Mouse (Mus musculus) adrenal gland, postnatal 36 days (tissue): ENCODE data around the gene Lyrm9. TPM values are rescaled to one million over a fixed set of nuclear protein-coding genes. Genes with fewer than 3 reads are reported as not detected.
"Not testable (repeated sequence)": the region's sequence is repeated elsewhere in the genome, so short reads cannot be mapped to it uniquely, and the experiment has no call there.

Experiments used
- DNase-seq, 2 experiments: peaks; one replicate each; pipeline ENCODE4 v3.0.0; 2021; ENCODE audit warnings: mixed read lengths in 1 of 2
- total RNA-seq, 2 experiments: library from RNA; stranded (reverse); gene quantifications; 2 replicates each; pipeline ENCODE4 v1.2.3; 2021

Gene Lyrm9
- total RNA-seq, 2 experiments from 2014 or later, result 36.7 to 55.7 TPM

DNA sequence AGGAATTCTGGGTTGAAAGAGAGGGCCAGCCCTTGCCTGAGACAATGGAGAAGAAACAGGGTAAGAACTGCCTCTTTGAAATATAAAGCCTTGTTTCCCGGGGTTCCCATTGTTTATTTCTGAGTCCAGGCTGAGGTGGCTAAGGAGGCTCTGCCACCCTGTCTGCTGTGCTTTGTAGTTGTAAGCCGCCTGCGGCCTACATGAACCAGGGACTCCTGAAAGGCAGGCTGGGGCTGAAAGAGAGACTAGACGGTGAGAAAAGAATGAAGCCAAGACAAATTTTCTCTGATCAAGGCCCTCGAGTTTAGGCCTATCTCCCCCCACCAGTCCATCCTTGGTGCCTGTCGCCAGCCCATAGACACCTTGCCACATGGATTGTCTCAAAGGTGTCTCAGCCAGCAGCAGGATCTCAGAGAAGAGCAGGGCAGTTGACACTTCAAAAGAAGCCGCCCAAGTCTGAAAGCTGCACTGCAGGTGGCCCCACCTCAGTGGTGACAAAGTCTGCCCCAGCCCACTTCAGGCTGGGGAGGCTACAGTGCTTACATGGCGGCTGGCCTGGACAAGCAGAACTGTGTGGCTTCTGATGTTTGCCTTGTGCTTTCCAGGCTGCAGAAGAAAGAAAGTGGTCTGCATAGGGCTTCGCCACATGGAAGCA is 25.0 kb downstream of the Lyrm9 start:
- no peak for DNase-seq

DNA sequence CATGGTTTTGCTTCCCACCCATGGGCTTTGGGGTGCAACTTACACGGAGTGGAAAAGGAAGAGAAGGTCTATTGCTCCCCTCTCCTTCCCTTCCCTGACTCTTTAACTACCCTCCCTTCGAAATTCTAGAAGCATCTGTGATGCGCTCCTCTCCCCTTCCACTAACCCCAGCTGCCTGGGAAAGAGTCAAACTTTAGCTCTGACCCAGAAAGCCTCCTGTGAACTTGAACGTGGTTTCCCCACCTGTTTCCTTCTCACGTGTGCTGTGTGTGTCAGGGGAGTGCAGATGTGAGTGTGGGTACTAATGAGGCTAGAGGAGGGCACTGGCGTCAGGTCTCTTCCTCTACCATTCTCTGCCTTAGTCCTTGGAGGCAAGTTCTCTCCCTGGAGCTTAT is 25.5 kb downstream of the Lyrm9 start:
- no peak for DNase-seq

- no peak for DNase-seq
These were observed 26.1 kb downstream of the Lyrm9 start for GRCm38 (mm10) chr11:78852529-78852928.

GRCm38 (mm10) chr11:78856310-78856709 is 29.9 kb downstream of the Lyrm9 start:
- peak; percentile 89 to 91 for DNase-seq

DNA sequence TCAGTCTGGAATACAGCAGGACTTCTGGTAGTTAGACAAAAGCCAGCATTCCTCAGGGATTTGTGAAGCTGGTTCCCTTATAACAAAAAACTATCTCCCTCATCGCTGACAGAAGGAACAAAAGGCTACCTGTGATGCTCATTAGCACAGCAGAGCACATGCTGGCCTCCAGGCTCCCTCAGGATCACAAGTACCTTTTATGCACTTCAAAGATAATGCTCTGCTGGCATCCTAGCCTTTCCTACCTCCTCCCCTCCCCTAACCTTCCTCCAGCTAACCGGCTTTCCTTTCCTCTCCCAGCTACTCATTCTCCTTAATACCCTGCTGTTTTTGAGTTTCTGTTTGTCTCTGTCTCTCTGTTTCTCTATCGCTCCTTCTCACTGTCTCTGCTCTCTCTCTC is 31.2 kb downstream of the Lyrm9 start:
- DNase-seq, result no peak

GRCm38 (mm10) chr11:78863898-78864297 is 37.5 kb downstream of the Lyrm9 start:
- DNase-seq, result no peak

GRCm38 (mm10) chr11:78864567-78865278 is 38.3 kb downstream of the Lyrm9 start:
- no peak for DNase-seq

- no peak for DNase-seq
These were observed 38.9 kb downstream of the Lyrm9 start for GRCm38 (mm10) chr11:78865314-78865713.

DNA sequence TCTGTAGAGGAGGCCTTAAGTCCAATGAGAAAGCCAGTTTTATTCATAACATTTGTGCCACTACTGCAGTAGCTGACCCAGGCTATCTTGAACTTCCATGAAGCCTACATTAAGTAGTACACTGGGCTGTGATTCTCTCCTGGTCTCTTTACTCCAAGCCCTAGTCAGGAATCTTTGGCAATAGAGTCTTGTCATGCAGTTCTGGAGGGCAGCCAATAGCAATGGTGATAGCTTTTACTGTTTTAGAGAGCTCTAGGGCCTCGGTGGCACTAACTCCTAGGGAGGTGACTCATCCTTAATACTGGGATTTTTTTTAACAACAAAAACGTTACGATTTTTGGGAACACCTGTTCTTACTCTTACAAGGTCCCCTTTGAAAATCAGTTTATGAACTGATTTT is 40.1 kb downstream of the Lyrm9 start:
- peak; percentile 7 to 10 for DNase-seq

DNA sequence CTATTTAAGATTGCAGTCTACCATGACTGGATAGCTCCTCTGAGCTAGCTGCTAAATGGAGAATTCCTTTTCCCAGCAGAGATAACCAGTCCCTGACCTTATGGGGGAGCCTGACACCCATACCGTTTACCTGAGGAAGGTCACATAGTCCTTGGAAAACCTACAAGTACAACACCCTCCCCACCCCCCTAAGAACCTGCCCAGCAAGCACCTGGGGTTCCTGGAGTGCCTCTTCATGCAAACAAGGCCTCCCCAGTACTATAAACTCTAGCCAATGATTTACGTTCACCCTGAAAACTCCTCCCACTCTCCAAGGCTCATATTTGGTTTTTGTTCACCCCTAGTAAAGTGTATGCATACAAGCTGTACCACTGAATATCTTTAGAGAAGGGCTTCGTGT is 41.3 kb downstream of the Lyrm9 start:
- no peak for DNase-seq

DNA sequence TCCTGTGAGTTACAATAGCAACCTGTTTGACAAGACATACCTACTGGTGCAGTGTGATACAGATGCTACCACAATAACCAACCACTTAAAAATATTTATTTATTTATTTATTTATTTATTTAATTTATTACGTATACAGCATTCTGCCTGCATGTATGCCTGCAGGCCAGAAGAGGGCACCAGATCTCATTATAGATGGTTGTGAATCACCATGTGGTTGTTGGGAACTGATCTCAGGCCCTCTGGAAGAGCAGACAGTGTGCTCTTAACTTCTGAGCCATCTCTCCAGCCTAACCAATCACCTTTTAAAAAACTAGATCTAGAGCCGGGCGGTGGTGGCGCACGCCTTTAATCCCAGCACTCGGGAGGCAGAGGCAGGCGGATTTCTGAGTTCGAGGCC is 42.8 kb downstream of the Lyrm9 start:
- DNase-seq, result not testable (repeated sequence)

GRCm38 (mm10) chr11:78870891-78871290 is 44.5 kb downstream of the Lyrm9 start:
- DNase-seq, result no peak

GRCm38 (mm10) chr11:78872782-78873181 is 46.4 kb downstream of the Lyrm9 start:
- no peak for DNase-seq

- DNase-seq, result no peak
These were observed 53.3 kb downstream of the Lyrm9 start for GRCm38 (mm10) chr11:78879727-78880126.

GRCm38 (mm10) chr11:78886693-78887092 is 60.3 kb downstream of the Lyrm9 start:
- no peak for DNase-seq

DNA sequence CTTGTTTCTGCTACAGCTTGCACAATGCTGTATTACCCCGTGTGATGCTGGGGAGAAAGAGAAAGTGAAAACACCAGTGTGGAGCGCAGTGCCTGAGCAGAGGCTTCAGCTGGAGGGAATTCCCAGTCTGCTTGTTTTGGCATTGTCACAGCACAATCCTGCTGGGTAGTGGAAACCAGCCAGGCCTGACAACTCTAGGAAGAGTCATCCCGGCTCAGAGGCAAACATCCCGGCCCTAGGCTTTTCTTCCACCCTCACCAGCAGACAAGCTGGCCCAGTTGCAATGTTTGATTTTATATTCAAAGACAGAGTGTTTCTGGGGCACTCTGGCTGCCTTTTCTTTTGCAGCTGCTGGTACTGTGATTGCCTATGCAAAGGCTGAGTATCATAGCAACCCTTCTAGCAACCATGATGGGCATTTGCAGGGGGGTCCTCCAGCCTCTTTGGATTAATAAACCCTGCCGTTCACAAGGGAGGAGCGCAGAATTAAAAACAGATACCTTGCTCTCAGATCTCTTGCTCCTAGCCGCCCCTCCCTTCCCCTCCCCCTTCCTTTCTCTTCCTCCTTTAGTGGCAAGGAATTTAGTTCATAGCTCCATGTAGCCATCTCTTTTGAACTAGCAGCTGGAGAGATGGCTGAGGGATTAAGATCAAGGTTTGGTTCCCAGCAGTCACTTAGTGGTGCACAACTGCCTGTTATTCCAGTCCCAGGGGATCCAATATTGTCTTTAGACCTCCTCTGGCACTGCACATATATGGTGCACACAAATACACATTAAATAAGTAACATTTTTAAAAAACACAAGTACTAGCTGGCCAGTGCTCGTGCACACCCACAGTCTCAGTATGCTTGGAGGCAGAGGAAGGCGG is 61.0 kb downstream of the Lyrm9 start:
- peak; percentile 86 to 88 for DNase-seq

- DNase-seq, result no peak
These were observed 62.8 kb downstream of the Lyrm9 start for GRCm38 (mm10) chr11:78889156-78889555.

Other genes with a start within 250 kb of the Lyrm9 start
- 10 to 100 TPM; 48.6 to 53.6 TPM for gene Nlk, start 129.2 kb upstream of the Lyrm9 start, total RNA-seq
- gene Ccnq, start 74.9 kb upstream of the Lyrm9 start, total RNA-seq, result 10 to 100 TPM; 43.4 to 69.7 TPM
- gene Nos2, start 94.2 kb downstream of the Lyrm9 start, total RNA-seq, result 1 to 10 TPM in 1 of 2 experiments, under 1 TPM in 1; 0.89 to 1.8 TPM
- gene Lgals9, start 158.4 kb downstream of the Lyrm9 start, total RNA-seq, result 10 to 100 TPM; 21.6 to 27.1 TPM